Mouse (Mus musculus): ENCODE results near the gene Tnfsf15.

DNA sequence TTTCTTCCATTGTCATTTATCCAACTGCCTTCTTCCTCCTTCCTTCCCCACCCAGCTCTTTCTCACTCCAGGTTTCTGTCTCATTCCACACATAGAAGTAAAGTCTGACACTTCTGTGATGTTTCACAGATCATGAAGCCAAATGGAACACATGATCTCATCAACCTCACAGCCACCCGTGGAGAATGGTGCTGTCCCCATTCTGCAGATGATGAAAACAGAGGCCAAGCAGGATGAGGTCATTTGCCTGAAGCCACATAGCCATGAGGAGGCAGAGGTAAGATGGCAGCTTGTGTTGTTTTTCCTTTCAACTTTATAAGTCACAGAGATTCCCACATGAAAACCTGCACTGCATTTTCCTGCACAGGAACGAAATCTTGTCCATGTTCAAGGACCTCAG is 27.6 kb upstream of the Tnfsf15 start:
- TF ChIP-seq CTCF (IDR thresholded peaks at IDR 0.05; ENCODE audit: borderline replicate concordance, extremely low read depth, insufficient read depth, insufficient read length) (no peak), POLR2A (IDR thresholded peaks at IDR 0.05; ENCODE audit: borderline replicate concordance, extremely low read depth, insufficient read depth, insufficient read length, poor library complexity, severe bottlenecking) (no peak)

Data from brain, embryonic 14.5 days (tissue).